In genomic region chr4:131113727-131114303, GRCm38 (mm10) we compare ENCODE assay signal across 27 mouse cellular contexts.
A peak's percentile ranks its signal among the peaks of the same experiment; 100 is the strongest.
DNase-seq lines count a peak whose midpoint lies in the region; ATAC-seq and TF ChIP-seq lines count a peak whose summit lies in the region.
"Had no signal": no experiment of that assay in that cellular context is flagged by ENCODE, and none has a peak within 500 bp of the region (broad histone marks: within the 10 kb centered on the region; RNA-seq: fewer than 3 reads in every experiment).

No protein-coding gene starts in this region.

- peaks cover 16% of the 10 kb centered on the region for H3K4me1 ChIP-seq in forebrain, embryonic 12.5 days
- 0 out of 2 replicates have a peak, but pooled peaks cover 3% of the 10 kb centered on the region for H3K4me1 ChIP-seq in forebrain, embryonic 11.5 days (replicated peaks; ENCODE audit: control insufficient read depth, insufficient read depth, low read length)
- peaks cover 17% of the 10 kb centered on the region for H3K4me1 ChIP-seq in midbrain, embryonic 13.5 days (replicated peaks)
- H3K4me1 ChIP-seq in midbrain, embryonic 11.5 days (ENCODE audit: control insufficient read depth, insufficient read depth, low read length) = no peaks in the 10 kb centered on the region
- no peaks in the 10 kb centered on the region for H3K4me1 ChIP-seq in hindbrain, postnatal 0 days (ENCODE audit: insufficient read depth, low read length)
- no peaks in the 10 kb centered on the region for H3K4me1 ChIP-seq in neural tube, embryonic 14.5 days (ENCODE audit: control insufficient read depth, insufficient read depth, low read length)
- H3K4me1 ChIP-seq: embryonic facial prominence, embryonic 15.5 days; limb, embryonic 15.5 days had no signal

- no peak overlapping the region for H3K9ac ChIP-seq in forebrain, embryonic 12.5 days
- H3K9ac ChIP-seq in forebrain, embryonic 11.5 days (ENCODE audit: low read length) = no peak overlapping the region
- no peak overlapping the region for H3K9ac ChIP-seq in midbrain, embryonic 13.5 days (replicated peaks)
- H3K9ac ChIP-seq in midbrain, embryonic 11.5 days (ENCODE audit: low read length) = no peak overlapping the region
- H3K9ac ChIP-seq in hindbrain, postnatal 0 days (replicated peaks; ENCODE audit: low read length) = no peak overlapping the region
- H3K9ac ChIP-seq in neural tube, embryonic 14.5 days (replicated peaks; ENCODE audit: low read depth, low read length) = no peak overlapping the region
- H3K9ac ChIP-seq: embryonic facial prominence, embryonic 15.5 days; limb, embryonic 15.5 days; liver, embryonic 14.5 days had no signal

- H3K4me2 ChIP-seq in forebrain, embryonic 12.5 days = no peak overlapping the region
- no peak overlapping the region for H3K4me2 ChIP-seq in forebrain, embryonic 11.5 days (ENCODE audit: low read depth, low read length, severe bottlenecking)
- no peak overlapping the region for H3K4me2 ChIP-seq in midbrain, embryonic 13.5 days (replicated peaks)
- H3K4me2 ChIP-seq in midbrain, embryonic 11.5 days = no peak overlapping the region
- H3K4me2 ChIP-seq in hindbrain, postnatal 0 days (ENCODE audit: low read depth, low read length) = no peak overlapping the region
- H3K4me2 ChIP-seq in neural tube, embryonic 14.5 days (ENCODE audit: low read depth, low read length) = no peak overlapping the region
- H3K4me2 ChIP-seq: embryonic facial prominence, embryonic 15.5 days; limb, embryonic 15.5 days had no signal

- peaks cover under 1% of the 10 kb centered on the region; the same call in 1 of the 2 replicates for H3K27me3 ChIP-seq in forebrain, embryonic 12.5 days
- H3K27me3 ChIP-seq in forebrain, embryonic 11.5 days (ENCODE audit: control insufficient read depth, insufficient read depth, low read length) = no peaks in the 10 kb centered on the region
- H3K27me3 ChIP-seq in midbrain, embryonic 13.5 days = no peaks in the 10 kb centered on the region
- no peaks in the 10 kb centered on the region; the same call in 1 of the 2 replicates for H3K27me3 ChIP-seq in midbrain, embryonic 11.5 days (ENCODE audit: control insufficient read depth, insufficient read depth, low read length)
- no peaks in the 10 kb centered on the region for H3K27me3 ChIP-seq in hindbrain, postnatal 0 days (ENCODE audit: insufficient read depth, low read length)
- no peaks in the 10 kb centered on the region for H3K27me3 ChIP-seq in neural tube, embryonic 14.5 days (ENCODE audit: control insufficient read depth, insufficient read depth, low read length)
- H3K27me3 ChIP-seq: embryonic facial prominence, embryonic 15.5 days; limb, embryonic 15.5 days had no signal

- no peak for DNase-seq in forebrain, embryonic 11.5 days (ENCODE audit: low spot score)
- DNase-seq in midbrain, embryonic 11.5 days (ENCODE audit: low spot score, missing footprints) = no peak
- DNase-seq in hindbrain, postnatal 0 days (ENCODE audit: low spot score) = peak; percentile 25
- no peak for DNase-seq in adipocyte (ENCODE audit: low spot score)
- no peak for DNase-seq in thymus, adult 18-20 months
- DNase-seq: adrenal gland, adult 8-10 months; cerebellum, adult 8-10 months; cerebellum, postnatal 25 days; gastrocnemius, postnatal 10 days; heart, postnatal 14 days; kidney, adult 8-10 months; kidney, postnatal 10 days; lung, adult 2 months; lung, postnatal 10 days; right cerebral cortex, adult 18-20 months; spleen, adult 18-20 months; thymus, postnatal 4 days had no signal

- no peaks in the 10 kb centered on the region for H3K9me3 ChIP-seq in forebrain, embryonic 12.5 days
- H3K9me3 ChIP-seq in forebrain, embryonic 11.5 days (ENCODE audit: control insufficient read depth, low read length) = no peaks in the 10 kb centered on the region
- H3K9me3 ChIP-seq in midbrain, embryonic 13.5 days = no peaks in the 10 kb centered on the region
- H3K9me3 ChIP-seq in midbrain, embryonic 11.5 days (ENCODE audit: control insufficient read depth, low read length) = no peaks in the 10 kb centered on the region
- no peaks in the 10 kb centered on the region for H3K9me3 ChIP-seq in hindbrain, postnatal 0 days (ENCODE audit: low read length)
- no peaks in the 10 kb centered on the region for H3K9me3 ChIP-seq in neural tube, embryonic 14.5 days (ENCODE audit: control insufficient read depth, low read length)
- H3K9me3 ChIP-seq: embryonic facial prominence, embryonic 10.5 days; embryonic facial prominence, embryonic 15.5 days; limb, embryonic 10.5 days; limb, embryonic 15.5 days had no signal

- TF ChIP-seq CTCF in hindbrain, postnatal 0 days (IDR thresholded peaks at IDR 0.05; ENCODE audit: low read depth) = no peak

- 0 out of 2 replicates have a peak overlapping the region, but pooled peaks have one; percentile 25 for H3K27ac ChIP-seq in forebrain, embryonic 12.5 days
- no peak overlapping the region for H3K27ac ChIP-seq in forebrain, embryonic 11.5 days (ENCODE audit: low read depth, low read length)
- no peak overlapping the region for H3K27ac ChIP-seq in midbrain, embryonic 13.5 days
- no peak overlapping the region for H3K27ac ChIP-seq in midbrain, embryonic 11.5 days (ENCODE audit: low read depth, low read length)
- H3K27ac ChIP-seq in hindbrain, postnatal 0 days = no peak overlapping the region
- H3K27ac ChIP-seq in neural tube, embryonic 14.5 days (ENCODE audit: low read depth, low read length) = peak overlapping the region; percentile 44
- H3K27ac ChIP-seq: embryonic facial prominence, embryonic 10.5 days; embryonic facial prominence, embryonic 15.5 days; limb, embryonic 10.5 days; limb, embryonic 15.5 days; liver, embryonic 14.5 days had no signal

- no peak for ATAC-seq in forebrain, embryonic 12.5 days (ENCODE audit: low FRiP score)
- ATAC-seq in forebrain, embryonic 11.5 days (replicated peaks; ENCODE audit: low FRiP score) = no peak; the same call in 1 of the 2 replicates
- ATAC-seq in midbrain, embryonic 13.5 days = 0 out of 2 replicates have a peak, but pooled peaks have one; percentile 55
- ATAC-seq in midbrain, embryonic 11.5 days (ENCODE audit: low FRiP score) = no peak
- ATAC-seq in hindbrain, postnatal 0 days = no peak
- peak; percentile 46; the same call in 1 of the 2 replicates for ATAC-seq in neural tube, embryonic 14.5 days (ENCODE audit: low read depth)
- ATAC-seq: activated CD4-positive, CD25-positive, alpha-beta regulatory T cell, adult 4 months; intestine, embryonic 16.5 days had no signal

- H3K36me3 ChIP-seq in forebrain, embryonic 12.5 days (replicated peaks) = no peaks in the 10 kb centered on the region
- no peaks in the 10 kb centered on the region for H3K36me3 ChIP-seq in forebrain, embryonic 11.5 days (ENCODE audit: control insufficient read depth, insufficient read depth, low read length)
- no peaks in the 10 kb centered on the region for H3K36me3 ChIP-seq in midbrain, embryonic 13.5 days
- no peaks in the 10 kb centered on the region for H3K36me3 ChIP-seq in midbrain, embryonic 11.5 days (ENCODE audit: control insufficient read depth, insufficient read depth, low read length)
- no peaks in the 10 kb centered on the region for H3K36me3 ChIP-seq in hindbrain, postnatal 0 days (ENCODE audit: insufficient read depth, low read length)
- no peaks in the 10 kb centered on the region for H3K36me3 ChIP-seq in neural tube, embryonic 14.5 days (ENCODE audit: control insufficient read depth, insufficient read depth, low read length)
- H3K36me3 ChIP-seq: embryonic facial prominence, embryonic 10.5 days; embryonic facial prominence, embryonic 15.5 days; limb, embryonic 10.5 days; limb, embryonic 15.5 days had no signal

- 31% methylated on average over 10 of the region's 10 CpGs for WGBS in forebrain, embryonic 12.5 days
- WGBS in forebrain, embryonic 11.5 days = 28% methylated on average over 10 of the region's 10 CpGs
- 38% methylated on average over 10 of the region's 10 CpGs for WGBS in midbrain, embryonic 13.5 days
- 50% methylated on average over 10 of the region's 10 CpGs for WGBS in midbrain, embryonic 11.5 days
- 27% methylated on average over 10 of the region's 10 CpGs for WGBS in hindbrain, postnatal 0 days
- 25% methylated on average over 10 of the region's 10 CpGs for WGBS in neural tube, embryonic 14.5 days

- no peak overlapping the region for H3K4me3 ChIP-seq in forebrain, embryonic 12.5 days (replicated peaks)
- no peak overlapping the region for H3K4me3 ChIP-seq in forebrain, embryonic 11.5 days (ENCODE audit: low read depth, low read length)
- no peak overlapping the region for H3K4me3 ChIP-seq in midbrain, embryonic 13.5 days (replicated peaks)
- H3K4me3 ChIP-seq in midbrain, embryonic 11.5 days (ENCODE audit: low read depth, low read length) = no peak overlapping the region
- H3K4me3 ChIP-seq in hindbrain, postnatal 0 days (ENCODE audit: low read length) = no peak overlapping the region
- no peak overlapping the region for H3K4me3 ChIP-seq in neural tube, embryonic 14.5 days (ENCODE audit: low read depth, low read length)
- H3K4me3 ChIP-seq: embryonic facial prominence, embryonic 10.5 days; embryonic facial prominence, embryonic 15.5 days; limb, embryonic 10.5 days; limb, embryonic 15.5 days had no signal

Comparison
In these comparisons a context has a peak if more than half of its experiments do, and no peak if none do; other contexts are left out.
1. ATAC-seq: peak in midbrain, embryonic 13.5 days (single experiment) and neural tube, embryonic 14.5 days (single experiment); none in forebrain, embryonic 12.5 days (single experiment), forebrain, embryonic 11.5 days (single experiment), midbrain, embryonic 11.5 days (single experiment) and hindbrain, postnatal 0 days (single experiment).
2. H3K27ac ChIP-seq: peak in forebrain, embryonic 12.5 days (single experiment) and neural tube, embryonic 14.5 days (single experiment); none in forebrain, embryonic 11.5 days (single experiment), midbrain, embryonic 13.5 days (single experiment), midbrain, embryonic 11.5 days (single experiment) and hindbrain, postnatal 0 days (single experiment).